Mouse (Mus musculus) spleen, postnatal 14 days (tissue): ENCODE measurements around the gene Mrps33.

Experiments
- DNase-seq, 2 experiments: peaks; one replicate each; pipeline ENCODE4 v3.0.0; 2021 to 2022; ENCODE audit warnings: low spot score in 2 of 2

The Mrps33 gene

GRCm38 (mm10) chr6:39780857-39781666, 29.7 kb downstream of the Mrps33 start:
- no peak for DNase-seq

GRCm38 (mm10) chr6:39778506-39778905, 32.3 kb downstream of the Mrps33 start:
- DNase-seq = no peak

DNA sequence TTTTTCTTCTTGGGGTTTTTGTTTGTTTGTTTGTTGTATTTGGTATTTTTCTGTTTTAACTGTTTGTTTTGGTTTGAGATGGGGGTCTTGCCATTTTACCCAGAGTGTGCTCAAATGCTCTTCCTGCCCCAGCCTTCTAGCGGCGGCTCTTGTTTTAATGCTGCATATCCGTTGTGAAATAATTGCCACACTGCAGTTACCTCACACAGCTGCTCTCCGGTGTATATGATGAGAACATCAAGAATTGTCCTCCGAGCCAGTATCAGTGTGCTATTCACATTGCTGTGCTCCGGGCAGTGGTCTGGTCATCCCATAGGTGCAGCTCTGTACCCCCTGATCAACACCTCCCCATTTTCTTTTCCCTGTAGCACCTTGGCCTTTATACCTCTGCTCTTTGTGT, 34.5 kb downstream of the Mrps33 start:
- no peak for DNase-seq

GRCm38 (mm10) chr6:39775029-39775428, 35.8 kb downstream of the Mrps33 start:
- no peak for DNase-seq

DNA sequence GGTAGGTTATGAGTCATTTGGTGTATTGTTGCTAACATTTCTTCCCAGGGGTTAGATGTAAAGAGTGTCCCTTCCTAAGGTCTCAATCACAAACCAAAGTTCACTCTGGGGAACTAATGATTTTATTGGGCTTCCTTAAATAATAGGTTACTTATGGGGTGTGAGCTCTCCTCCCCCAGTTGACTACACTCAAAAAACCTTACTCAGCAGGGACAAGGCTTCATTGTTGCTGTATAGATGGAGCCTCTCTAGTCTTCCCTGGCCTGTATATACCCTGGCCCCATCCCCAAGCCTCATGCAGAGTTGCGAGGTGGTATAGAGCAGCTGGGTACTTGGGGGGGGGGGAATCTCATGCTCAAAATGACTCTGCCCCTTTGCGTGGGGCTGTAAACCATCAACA, 53.6 kb downstream of the Mrps33 start:
- no peak for DNase-seq
